Mouse (Mus musculus) adrenal gland, adult (tissue): ENCODE results near the gene Dpm2.

Source experiments
- DNase-seq, 2 experiments: peaks; one replicate each; pipeline ENCODE4 v3.0.0; 2022 to 2023; ENCODE audit warnings: low spot score in 1 of 2; ENCODE audit not compliant: inconsistent age in 2 of 2

Gene Dpm2

DNA sequence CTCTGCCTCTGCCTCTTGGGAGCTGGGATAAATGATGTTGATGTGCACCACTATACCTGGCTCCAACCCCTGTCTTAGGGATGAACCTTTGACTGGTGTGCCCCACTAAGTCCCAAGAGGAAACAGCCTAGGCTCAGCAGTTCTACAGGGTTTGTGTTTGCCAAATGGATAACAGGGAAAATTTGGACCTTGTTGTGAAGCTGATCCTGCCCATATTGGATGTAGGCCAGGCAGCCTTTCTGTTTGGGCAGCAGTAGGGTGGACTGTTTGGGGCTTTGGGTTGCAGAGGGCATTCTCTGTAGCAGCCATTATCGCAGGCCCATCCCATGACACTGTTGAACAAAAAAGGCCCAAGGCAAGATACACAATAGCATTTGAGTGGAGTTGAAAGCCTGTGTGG is 23.7 kb upstream of the Dpm2 start:
- DNase-seq: no peak

DNA sequence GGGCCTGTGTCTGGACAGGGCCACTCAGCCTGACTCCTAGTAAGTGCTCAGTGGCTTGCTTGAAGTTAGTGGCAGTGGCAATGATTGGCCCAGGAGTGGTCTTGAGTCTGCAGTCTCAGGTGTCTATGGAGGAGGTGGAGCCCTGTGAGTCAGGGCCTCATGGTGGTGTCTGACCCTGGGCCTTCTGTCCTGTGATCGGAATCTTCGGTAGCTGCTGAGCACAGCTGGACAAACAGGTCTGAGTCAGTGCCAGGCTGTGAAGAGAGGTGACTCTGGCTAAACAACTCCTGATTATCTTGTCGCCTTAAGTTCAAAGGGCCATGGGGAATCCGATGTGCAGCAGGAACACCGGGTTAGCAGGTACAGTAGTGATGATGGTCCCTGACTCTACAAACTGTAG is 23.3 kb upstream of the Dpm2 start:
- DNase-seq: peak in 1 of 2 experiments; percentile 70

DNA sequence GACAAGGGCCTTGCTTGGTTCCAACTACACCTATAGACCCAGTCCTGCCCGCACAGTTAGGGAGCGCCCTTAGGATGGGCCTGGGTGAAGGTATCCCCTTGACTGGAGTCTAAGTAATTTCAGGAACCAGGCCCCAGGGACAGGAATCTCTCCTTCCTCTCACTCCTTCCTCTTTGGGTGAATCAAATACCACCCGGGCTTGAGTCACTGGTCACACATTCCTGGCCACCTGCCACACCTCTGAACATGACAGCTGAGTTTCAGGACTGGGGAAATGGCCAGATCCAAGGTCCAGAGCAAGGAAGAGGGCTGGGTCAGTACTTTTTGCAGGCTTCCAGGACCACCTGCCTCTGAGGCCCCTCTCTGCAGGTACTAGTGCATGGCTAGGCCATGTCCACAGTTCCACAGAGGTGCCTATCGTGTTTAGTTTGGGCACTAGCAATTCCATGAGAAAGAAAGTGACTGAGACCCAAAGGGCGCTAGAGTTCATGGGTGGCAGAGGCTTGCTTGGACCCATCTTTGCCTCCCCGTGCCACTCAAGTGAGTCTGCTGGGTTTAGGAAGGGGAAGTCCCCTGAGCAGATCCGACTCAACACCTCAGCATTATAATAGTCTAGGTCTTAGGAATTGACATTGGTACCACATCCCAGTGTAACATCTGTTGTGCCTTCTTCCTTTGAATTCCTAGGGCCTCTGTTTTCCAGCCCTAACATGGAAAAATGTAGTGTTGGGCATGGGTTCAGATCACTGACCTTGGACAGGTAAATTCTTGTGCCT is 22.5 kb upstream of the Dpm2 start:
- DNase-seq: peak; percentile 84 to 91

DNA sequence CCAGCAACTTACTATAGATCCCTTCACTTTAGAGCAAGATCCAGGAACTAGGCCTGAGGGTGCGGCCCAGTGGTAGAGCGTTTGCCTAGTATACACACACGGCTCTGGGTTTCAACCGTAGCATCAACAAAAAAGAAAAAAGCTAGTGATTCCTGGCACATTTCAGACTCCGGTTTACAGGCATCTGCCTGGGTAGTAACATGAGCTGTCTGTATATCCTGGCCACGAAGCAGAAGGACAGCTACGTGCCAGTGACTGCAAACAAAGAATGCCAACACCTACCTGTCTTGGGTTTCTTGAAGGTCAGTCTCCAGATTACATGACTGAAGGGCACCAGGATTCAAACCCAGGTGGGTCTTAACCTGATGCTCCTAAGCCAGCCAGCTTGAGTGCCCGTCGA is 21.5 kb upstream of the Dpm2 start:
- DNase-seq: no peak

DNA sequence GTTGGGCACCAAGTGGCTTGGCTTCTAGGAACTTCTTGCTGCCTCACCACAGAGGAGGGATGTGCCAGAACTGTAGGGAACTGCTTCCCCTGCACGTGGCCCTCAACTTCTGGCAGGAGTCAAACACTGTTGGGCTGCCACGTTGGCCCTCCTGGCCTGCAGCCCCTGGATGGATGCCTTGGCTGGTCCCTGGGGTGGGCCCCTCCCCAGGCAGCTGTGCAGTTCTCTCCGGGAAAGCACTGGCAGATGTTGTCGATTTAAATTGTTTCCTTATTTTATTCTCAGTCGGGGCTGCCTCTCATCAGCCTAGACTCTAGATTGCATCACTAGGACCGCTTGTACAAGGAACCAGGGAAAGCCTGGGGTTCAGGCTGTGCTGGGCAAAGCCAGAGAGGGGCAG is 20.9 kb upstream of the Dpm2 start:
- DNase-seq: peak in 1 of 2 experiments; percentile 71

DNA sequence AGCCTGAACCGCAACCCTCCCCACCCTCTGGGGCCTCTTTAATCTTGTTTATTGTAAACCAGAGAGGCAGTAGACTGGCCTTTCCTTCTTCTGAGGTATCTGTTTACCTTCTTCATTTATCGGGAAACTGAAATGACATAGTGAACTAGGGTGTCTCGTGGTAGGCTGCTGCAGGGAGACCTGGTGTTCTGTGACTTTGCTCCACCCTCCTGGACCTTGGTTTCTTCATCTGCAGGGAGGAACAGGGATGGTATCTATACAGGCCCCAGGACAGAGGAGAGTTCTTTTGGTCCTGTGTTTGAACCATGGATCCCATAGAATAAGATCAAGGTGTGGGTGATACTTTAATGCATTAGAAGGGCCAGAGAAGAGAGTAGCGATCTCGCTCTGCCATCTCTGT is 19.4 kb upstream of the Dpm2 start:
- DNase-seq: no peak

DNA sequence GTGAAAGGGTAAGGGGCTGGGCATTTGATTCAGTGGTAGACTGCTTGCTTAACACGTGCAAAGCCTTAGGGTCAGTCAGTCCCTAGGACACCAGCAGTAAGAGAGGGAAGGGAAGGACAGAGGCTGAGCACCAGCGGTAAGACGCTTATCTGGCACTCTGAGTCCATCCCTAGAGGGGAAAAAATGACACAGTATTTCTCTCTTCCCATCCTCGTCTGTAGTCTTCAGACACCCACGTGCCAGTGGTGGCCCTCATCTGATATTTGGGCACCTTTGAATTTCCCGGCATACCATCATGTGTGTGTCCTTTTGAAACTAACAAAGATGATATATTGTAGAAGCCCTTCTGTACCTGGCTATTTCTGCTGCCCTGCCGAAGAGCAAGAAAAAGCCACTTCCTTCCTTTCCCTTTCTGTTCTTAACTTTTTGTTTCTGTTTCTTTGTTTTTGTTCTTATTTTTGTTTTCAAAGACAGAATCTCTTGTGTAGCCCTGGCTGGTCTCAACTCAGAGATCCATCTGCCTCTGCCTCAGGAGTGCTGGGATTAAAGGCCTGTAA is 17.0 kb upstream of the Dpm2 start:
- no peak for DNase-seq

DNA sequence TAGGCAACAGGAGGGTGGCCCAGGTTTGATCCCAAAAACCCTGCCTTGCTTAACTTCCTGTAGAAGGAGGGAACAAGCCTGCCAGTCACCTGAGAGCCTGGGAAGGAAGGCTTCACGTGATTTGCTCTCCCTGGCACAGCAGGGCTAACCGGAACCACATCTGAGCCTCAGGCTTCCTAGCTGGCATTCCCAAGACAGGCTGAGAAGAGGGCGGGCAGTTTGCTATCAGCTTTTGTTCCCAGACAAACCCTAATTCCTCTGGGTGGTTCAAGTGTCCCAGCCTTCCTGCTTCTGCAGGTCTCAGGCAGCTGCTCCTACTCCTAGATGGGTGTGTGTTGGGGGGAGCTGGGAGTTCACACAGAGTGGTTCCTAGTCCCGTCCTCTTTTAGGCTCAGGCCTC is 15.2 kb upstream of the Dpm2 start:
- DNase-seq: no peak

DNA sequence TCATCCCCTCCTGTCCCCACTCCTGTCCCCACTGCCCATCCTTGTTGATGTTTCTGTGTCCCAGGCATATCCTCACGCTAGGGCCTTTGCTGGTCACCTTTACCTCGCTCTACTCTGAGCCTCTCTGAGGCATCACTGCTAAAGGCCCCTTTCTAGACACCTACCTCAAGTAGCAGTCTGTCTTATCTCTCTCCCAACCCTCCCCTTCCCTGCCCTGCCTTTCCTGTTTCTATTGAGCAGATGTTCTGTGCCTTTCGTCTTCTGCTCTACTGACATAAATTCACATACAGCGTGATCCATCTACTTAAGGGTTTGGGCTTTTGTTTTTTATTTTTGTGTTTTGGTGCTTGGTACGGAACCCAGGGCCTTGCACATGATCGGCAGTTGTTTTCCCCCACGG is 14.6 kb upstream of the Dpm2 start:
- DNase-seq: no peak

DNA sequence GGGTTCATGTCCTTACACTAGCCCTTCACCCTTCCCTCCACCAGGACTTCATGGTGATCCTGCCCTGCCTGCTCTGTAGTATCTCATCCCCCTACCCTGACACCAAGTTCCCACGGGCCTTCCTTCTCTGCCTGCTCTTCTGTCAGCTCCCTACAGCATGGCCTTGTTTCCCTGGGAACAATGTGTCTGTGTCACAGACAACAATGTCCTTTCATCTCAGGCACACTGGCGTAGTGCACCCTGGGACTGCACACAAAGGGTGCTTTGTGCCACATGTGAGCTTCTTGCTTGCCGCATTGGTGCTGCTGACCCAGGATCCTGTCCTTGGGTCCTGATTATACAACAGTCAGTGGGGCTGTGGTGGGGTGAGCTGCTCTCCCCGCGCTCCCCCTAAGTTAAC is 11.1 kb upstream of the Dpm2 start:
- DNase-seq: no peak

DNA sequence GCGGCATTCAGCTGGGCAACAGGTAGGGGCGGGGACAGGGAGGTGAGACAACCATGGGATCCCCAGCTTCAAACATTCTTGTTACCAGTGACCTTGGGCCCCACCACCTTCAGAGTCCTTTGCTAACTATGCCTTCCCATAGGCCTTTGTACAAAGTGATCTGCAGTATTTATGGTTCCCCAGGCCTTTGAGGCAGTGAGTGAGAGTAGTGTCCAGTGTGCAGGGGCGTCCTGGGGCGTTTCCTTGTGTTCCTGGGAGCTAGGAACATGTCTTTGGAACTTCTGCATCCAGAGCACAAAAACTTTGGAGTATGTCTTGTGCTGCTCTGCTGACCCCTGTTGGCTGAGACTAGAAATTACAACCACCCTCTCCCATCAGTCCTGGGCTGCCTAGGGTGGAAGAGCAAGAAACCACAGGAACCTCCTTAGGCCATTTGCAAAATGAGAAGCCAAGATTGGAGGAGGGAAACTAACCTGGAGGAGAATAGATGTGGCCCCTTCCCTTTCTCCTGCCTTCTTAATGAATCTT is 4.1 kb upstream of the Dpm2 start:
- DNase-seq: peak; percentile 77 to 92

DNA sequence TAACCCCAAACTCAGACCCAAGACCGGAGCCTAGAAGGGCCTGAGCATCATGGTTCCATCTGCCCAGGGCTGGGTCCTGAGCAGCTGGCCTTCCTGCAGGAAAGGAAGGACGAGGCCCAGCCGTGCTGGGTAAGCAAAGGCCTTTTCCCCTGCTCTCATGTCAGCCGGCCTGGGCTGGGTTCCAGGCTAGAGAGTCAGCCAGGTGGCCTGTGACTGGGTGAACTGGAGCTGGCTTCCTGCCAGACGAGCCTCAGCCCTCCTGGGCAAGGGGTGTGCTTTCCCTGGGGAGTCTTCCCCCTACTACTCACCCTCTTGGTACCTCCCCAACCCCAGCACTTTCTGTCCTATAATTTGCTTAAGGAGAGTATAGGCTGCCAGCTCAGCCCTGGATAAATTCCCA is 2.5 kb upstream of the Dpm2 start:
- no peak for DNase-seq

DNA sequence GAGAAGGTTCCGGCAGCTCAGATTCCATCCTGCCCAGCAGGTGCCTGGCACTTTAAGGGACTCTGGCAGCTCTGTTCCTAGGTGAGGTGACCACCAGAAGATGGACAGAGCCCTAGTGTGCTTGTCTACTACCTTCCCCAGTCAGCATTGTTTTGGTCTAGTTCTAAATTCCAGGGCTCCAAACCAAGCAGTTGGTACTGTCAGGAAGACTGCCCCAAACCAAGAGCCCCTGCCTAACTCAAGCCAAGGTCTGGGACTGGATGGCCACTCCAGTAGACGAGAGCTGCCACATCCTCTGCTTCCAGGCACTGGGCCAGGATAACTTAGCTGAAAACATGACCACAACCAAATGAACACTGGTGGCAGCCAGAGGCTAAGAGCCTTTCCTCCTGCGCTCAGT is 1.7 kb upstream of the Dpm2 start:
- DNase-seq: no peak

DNA sequence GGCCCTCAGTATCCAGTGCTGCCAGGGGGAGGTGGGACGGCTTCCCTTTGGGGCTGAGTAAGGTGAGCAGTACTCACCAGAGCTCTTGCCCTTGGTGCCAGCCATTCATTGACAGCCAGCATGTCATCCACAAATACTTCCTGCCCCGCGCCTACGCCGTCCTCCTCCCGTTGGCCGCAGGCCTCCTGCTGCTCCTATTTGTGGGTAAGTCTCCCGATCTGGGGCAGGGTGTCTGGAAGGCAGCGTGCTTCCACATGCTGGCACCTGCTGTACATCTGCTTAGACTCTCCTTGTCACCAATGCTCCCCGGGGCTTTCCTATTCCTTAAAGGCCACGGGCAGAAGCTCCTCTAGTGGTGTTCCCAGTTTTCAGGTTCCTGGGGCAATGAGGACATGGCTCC is 1.5 kb downstream of the Dpm2 start:
- DNase-seq: no peak

DNA sequence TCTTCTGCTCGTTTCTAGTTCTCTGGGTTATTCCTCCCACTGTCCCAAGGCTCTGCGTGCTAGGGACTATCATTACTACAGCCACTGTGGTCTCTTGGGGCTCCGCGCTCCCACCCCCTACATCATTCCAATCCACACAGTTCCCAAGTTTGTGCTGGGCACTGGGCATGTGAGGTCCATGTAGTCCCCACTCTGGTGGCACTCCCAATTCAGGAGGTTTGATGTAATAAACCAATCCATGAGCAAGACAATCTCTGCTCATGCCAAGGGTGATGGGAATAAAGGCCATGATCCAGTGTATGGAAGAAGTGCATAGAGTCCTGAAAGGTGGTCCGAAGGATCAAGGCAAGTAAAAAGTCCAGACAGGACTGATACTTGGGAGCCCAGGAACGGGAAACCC is 3.8 kb downstream of the Dpm2 start, which contains the start of gene Pip5kl1:
TSS of gene Pip5kl1 (plus strand) at position 301 of the 400 bp plus-strand sequence.
- no peak for DNase-seq

DNA sequence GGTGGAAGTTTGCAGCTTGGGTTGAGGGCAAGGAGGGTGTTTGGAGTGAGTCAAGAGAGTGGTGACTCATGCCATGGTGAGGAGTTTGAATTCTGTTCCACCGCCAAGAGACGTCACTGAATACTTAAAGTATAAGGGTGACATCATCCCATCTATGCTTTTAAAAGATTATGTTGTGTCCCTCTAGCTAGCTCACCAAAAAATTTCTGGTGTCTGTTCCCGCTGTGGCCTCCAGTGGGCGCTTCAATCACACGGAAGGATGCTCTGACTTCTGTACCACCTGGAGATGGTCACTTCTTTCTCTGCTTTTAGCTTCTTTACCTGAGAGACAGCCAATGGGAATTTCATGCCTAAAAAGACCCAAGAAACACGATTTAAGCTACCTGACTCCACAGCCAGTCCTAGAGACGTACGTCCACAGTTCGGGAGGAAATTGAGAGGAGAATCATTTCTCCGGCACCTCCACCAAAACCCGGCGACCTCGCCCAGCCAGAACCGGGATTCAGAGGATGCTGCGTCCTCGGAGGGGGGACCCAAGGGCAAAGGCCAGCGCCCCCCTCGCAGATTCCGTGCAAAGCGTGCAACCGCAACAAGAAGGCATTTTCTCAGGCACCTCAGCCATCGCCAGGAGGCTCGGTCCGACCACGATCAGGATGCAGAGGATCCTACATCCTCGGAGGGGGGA is 4.4 kb downstream of the Dpm2 start:
- DNase-seq: peak; percentile 39 to 79

DNA sequence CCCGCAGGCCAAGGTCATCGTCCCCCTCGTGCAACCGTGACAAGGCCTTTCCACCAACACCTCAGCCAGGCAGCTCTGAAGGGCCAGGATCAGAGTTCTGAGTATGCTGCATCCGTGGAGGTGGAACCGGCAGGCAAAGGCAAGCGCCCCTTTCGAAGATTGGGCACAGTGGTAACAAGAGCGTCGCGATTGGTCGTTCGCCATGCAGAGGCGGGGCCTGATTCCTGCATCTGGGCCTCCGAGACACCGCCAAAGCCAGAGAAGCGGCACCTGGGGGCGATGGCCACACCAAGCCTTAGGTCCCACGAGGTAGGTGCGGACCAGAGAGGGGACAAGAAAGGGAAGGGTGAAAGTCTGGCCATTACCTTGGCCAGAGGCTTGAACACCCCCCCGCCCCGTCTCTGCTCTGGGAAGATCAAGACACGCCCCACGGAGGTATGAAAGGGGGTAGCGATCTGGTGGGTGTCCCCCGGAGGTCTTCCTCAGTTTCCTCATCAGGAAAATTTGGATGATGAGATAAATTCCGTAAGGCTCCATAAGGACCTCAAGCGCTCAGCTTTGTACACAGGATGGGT is 5.0 kb downstream of the Dpm2 start, which contains the start of gene 9430097D07Rik:
TSS of gene 9430097D07Rik (minus strand) at position 99 of the 575 bp plus-strand sequence.
- DNase-seq: no peak

DNA sequence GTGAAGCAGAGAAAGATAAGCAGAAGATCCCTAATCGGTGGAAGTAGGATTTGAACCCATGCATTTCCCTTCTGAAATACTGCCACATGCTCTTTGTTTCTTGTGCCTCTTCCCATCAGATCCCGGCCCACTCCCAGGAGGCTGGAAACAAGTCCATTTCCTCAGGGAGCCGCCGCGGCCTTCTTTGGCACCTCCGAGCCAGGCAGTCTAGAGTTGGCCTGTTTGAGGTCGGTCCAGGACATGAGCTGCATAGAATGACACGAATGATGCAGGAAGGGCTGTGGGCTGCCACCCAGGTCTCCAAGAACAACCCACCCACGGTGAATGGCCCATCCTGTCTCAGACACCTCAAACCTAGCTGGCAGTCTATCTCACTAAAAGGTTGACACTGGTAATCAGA is 5.9 kb downstream of the Dpm2 start:
- DNase-seq: no peak

DNA sequence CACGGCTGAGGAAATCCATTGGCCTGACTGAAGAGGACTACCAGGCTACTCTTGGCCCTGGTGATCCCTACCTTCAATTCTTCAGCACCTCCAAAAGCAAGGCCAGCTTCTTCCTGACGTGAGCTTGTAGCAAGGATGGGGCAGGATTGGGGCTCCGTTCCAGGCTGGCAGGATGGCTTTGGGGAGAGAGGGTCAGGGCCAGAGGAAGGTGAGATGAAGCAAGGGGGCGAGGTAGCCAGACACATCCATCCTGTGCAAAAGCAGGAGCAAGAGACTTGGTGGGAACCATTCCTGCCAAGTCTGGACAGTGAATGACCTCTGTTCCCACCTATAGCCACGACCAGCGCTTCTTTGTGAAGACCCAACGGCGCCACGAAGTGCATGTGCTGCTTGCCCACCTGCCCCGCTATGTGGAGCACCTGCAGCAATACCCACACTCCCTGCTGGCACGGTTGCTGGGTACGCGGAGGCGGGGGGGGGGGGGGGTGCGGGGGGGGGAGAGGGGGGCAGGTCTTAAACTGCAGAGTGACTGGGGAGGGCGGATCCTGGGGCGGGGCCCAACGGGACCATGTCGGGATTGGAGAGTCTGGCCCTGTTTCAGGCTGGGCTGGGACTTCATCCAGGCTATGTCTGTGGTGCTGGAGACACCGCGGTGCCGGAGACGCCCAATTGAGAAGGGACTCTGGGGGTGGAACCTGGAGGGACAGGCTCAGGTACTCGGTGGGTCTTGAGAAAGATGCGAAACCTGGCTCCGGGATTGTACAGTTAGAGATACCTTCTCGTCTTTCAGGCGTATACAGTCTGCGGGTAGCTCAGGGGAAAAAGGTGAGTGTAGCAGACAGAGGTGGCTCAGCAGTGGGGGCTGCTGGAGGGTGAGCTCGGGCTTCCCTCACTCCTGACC is 7.7 kb downstream of the Dpm2 start:
- peak in 1 of 2 experiments; percentile 70 for DNase-seq

DNA sequence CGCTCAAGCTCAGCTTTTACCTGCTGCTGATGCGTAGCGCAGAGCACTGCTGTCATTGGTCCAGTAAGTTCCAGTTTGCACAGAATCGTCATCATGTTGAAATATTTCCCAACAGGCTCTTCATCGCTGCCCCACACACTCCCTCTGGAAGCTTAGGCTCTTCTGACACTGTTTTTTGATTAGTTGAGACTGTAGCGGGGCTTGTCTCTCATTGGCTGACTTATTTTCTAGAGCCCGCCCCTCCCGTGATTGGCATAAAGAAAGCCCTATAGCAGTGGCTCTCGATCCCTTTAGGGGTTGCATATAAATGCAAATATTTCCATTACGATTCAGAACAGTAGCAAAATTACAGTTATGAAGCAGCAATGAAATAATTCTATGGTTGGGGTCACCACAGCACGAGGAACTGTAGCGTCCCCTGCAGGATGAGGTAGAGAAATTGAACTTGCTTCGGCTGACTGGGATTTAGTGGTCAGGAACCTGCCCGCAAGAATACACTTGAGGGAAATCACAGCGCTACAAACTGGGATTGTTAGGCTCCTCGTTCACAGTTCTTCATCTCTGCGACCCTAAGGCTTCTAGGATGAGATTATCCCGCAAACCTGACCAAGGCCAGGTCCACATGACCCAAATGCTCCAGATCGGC is 10.9 kb downstream of the Dpm2 start:
- DNase-seq: peak; percentile 49 to 77
